Mouse (Mus musculus): ENCODE results near the gene Arhgap23. TPM values are rescaled to one million over a fixed set of nuclear protein-coding genes. Genes with fewer than 3 reads are reported as not detected.

Arhgap23 gene
- polyA plus RNA-seq, 1 experiment from 2014 or later, result 9.2 TPM

DNA sequence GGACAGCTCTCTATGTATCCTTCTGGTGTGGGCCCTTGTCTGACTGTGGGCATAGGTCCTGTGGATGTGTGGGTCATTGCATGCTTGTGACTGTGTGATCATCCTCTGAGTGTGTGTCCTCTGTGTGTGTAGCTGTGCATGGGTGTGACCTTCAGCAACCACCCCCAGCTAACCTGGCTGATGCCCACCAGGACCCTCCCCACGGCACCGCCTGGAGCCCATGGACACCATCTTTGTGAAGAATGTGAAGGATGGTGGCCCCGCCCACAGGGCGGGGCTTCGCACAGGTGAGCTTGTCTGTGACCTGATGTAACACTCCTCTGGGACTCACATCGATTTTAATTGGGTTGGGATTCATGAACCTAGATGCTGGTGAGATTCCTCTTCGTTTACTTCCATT is 32.6 kb downstream of the Arhgap23 start:
- Histone ChIP-seq H3K27ac (ENCODE audit: low read depth, low read length) (no peak overlapping the region), H3K4me1 (ENCODE audit: control insufficient read depth, insufficient read depth, low read length) (peaks cover 30% of the 10 kb centered on the region), H3K27me3 (ENCODE audit: control insufficient read depth, insufficient read depth, low read length) (no peaks in the 10 kb centered on the region), H3K4me2 (ENCODE audit: low read depth, low read length) (no peak overlapping the region), H3K4me3 (ENCODE audit: low read depth, low read length) (no peak overlapping the region), H3K36me3 (ENCODE audit: control insufficient read depth, insufficient read depth, low read length) (peaks cover 3% of the 10 kb centered on the region; the same call in 1 of the 2 replicates), H3K9ac (replicated peaks; ENCODE audit: low read depth, low read length) (no peak overlapping the region), H3K9me3 (ENCODE audit: control insufficient read depth, low read length) (no peaks in the 10 kb centered on the region)
- 79% methylated on average over 7 of the region's 7 CpGs for WGBS
- no peak for ATAC-seq (ENCODE audit: low read depth)

DNA sequence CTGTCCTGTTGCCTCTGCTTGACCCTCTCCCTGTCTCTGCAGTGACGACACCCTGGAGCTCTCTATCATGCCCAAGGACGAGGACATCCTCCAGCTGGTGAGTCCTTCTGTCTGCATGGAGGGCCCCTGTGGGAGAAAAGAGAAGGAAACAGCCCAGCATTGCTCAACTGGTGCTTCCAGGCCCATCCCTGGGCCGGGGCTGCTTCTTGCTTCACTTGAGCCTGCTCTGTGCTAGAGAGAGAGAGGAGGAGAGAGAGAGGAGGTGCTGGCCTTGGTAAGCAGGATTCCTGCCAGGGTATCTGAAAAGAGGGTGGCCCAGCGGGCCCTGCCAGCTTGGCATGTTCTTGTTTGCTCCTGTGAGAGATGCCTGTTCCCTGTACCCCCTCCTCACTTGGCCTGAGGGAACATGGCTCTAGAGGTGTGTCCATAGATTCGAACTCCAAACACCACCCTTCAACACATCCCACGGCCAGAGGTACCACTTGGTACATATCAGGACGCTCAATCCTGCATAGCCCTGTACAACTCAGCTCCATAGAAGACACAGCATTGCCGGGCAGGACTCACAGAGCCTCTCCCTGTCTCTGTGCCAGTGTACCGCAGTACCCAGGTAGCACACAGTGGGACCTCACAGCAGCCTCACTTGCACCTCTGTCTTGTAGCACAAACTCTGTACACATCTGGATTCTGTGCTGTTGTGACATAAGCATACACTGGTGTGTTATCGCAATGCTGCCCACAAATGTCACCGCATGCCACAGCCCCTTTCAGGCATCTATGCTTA is 33.5 kb downstream of the Arhgap23 start:
- Histone ChIP-seq H3K36me3 (ENCODE audit: control insufficient read depth, insufficient read depth, low read length) (peaks cover 3% of the 10 kb centered on the region; the same call in 1 of the 2 replicates), H3K27ac (ENCODE audit: low read depth, low read length) (no peak overlapping the region), H3K4me1 (ENCODE audit: control insufficient read depth, insufficient read depth, low read length) (peaks cover 31% of the 10 kb centered on the region), H3K4me2 (ENCODE audit: low read depth, low read length) (no peak overlapping the region), H3K4me3 (ENCODE audit: low read depth, low read length) (no peak overlapping the region), H3K27me3 (ENCODE audit: control insufficient read depth, insufficient read depth, low read length) (no peaks in the 10 kb centered on the region), H3K9me3 (ENCODE audit: control insufficient read depth, low read length) (no peaks in the 10 kb centered on the region), H3K9ac (replicated peaks; ENCODE audit: low read depth, low read length) (no peak overlapping the region)
- 90% methylated on average over 11 of the region's 11 CpGs for WGBS
- no peak for ATAC-seq (ENCODE audit: low read depth)

DNA sequence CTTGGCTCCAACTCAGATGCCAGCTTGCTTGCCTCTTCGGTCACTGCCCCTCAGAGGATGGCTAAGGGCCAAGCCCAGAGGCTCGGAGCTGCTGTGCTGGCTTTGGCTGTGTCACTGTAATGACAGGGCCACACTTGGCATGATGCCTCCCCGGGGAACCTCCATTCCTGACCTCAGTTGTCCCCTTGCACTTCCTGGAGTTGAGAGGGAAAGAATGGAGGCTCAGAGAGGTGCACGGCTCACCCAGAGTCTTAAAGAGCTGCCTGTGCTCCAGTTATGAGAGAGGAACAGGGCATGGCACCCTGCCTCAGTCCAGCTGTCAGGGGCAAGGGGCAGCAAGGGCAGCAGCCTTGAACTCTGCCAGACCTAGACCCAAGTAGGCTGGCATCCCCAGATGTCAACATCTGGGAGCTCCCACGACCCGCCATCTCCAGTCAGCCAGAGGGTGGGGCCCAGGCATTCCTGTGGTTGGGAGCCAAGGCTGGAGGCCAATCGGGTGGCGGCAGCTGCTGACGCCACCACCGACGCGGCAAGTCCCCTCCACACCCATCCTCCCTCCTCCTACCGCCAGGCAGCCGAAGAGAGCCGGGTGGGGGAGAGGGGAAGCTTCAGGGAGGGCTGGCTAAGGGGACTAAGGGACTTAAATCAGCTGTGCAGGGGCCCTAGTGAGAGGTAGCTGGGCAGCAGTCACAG is 34.4 kb downstream of the Arhgap23 start:
- H3K4me3 ChIP-seq (ENCODE audit: low read depth, low read length), result peak overlapping the region; percentile 51
- ATAC-seq (ENCODE audit: low read depth), result peak; percentile 91
- peaks cover 31% of the 10 kb centered on the region for H3K4me1 ChIP-seq (ENCODE audit: control insufficient read depth, insufficient read depth, low read length)
- H3K27me3 ChIP-seq (ENCODE audit: control insufficient read depth, insufficient read depth, low read length), result no peaks in the 10 kb centered on the region
- 12% methylated on average over 15 of the region's 15 CpGs for WGBS
- H3K9ac ChIP-seq (replicated peaks; ENCODE audit: low read depth, low read length), result peak overlapping the region; percentile 81
- H3K27ac ChIP-seq (ENCODE audit: low read depth, low read length), result peak overlapping the region; percentile 78
- peaks cover 3% of the 10 kb centered on the region; the same call in 1 of the 2 replicates for H3K36me3 ChIP-seq (ENCODE audit: control insufficient read depth, insufficient read depth, low read length)
- no peaks in the 10 kb centered on the region for H3K9me3 ChIP-seq (ENCODE audit: control insufficient read depth, low read length)
- H3K4me2 ChIP-seq (ENCODE audit: low read depth, low read length), result peak overlapping the region; percentile 91

DNA sequence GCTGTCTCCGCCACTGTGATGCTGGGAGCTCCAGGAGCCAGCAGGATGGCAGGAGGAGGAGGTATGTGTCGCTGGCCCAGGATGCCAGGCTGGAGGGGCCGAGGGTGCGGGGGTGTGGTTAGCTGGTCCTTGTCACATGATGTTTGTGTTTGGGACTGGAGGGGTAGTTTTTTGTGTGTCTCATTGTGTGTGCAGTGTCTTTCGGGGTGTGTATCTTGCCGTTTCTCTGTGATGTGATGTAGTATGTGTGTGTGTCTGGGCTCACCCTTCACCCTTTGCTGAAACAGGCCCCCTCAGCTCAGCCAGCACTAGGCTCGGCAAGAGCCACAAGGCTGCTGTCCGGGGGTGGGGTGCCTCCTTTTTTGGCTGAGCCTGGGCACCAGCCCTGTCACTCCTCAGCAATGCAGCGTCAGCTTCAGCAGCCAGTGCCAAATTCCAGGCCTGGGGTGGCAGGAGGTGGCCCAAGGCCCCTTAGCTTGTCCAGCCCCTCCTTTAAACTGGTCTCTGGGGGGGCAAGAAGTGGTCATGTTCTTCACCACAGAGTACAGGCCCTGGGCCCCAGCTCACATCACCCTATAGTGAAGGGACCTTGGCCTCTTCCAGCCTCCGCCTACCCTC is 35.1 kb downstream of the Arhgap23 start:
- Histone ChIP-seq H3K4me2 (ENCODE audit: low read depth, low read length) (peak overlapping the region; percentile 91), H3K27ac (ENCODE audit: low read depth, low read length) (peak overlapping the region; percentile 78), H3K9ac (replicated peaks; ENCODE audit: low read depth, low read length) (peak overlapping the region; percentile 81), H3K4me1 (ENCODE audit: control insufficient read depth, insufficient read depth, low read length) (peaks cover 31% of the 10 kb centered on the region), H3K27me3 (ENCODE audit: control insufficient read depth, insufficient read depth, low read length) (no peaks in the 10 kb centered on the region), H3K9me3 (ENCODE audit: control insufficient read depth, low read length) (no peaks in the 10 kb centered on the region), H3K36me3 (ENCODE audit: control insufficient read depth, insufficient read depth, low read length) (peaks cover 3% of the 10 kb centered on the region; the same call in 1 of the 2 replicates), H3K4me3 (ENCODE audit: low read depth, low read length) (peak overlapping the region; percentile 51)
- 21% methylated on average over 10 of the region's 10 CpGs for WGBS
- ATAC-seq (ENCODE audit: low read depth), result peak; percentile 31

DNA sequence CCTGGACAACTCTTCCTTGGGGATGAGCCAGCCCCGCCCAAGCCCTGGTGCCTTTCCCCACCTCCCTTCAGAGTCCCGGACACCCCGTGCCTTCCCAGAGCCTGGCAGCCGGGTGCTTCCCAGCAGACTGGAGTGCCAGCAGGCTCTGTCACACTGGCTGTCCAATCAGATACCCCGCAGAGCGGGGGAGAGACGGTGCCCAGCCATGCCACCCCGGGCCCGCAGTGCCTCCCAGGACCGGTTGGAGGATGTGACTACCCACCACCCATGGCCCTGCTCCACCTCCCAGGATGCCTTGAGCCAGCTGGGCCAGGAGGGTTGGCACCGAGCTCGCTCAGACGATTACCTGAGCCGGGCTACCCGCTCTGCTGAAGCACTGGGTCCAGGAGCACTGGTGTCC is 36.3 kb downstream of the Arhgap23 start:
- H3K27me3 ChIP-seq (ENCODE audit: control insufficient read depth, insufficient read depth, low read length), result no peaks in the 10 kb centered on the region
- 91% methylated on average over 15 of the region's 15 CpGs for WGBS
- H3K27ac ChIP-seq (ENCODE audit: low read depth, low read length), result no peak overlapping the region
- H3K9me3 ChIP-seq (ENCODE audit: control insufficient read depth, low read length), result no peaks in the 10 kb centered on the region
- peak overlapping the region; percentile 91; the same call in 1 of the 2 replicates for H3K4me2 ChIP-seq (ENCODE audit: low read depth, low read length)
- H3K4me1 ChIP-seq (ENCODE audit: control insufficient read depth, insufficient read depth, low read length), result peaks cover 31% of the 10 kb centered on the region
- peaks cover 15% of the 10 kb centered on the region for H3K36me3 ChIP-seq (ENCODE audit: control insufficient read depth, insufficient read depth, low read length)
- H3K4me3 ChIP-seq (ENCODE audit: low read depth, low read length), result peak overlapping the region; percentile 51; the same call in 1 of the 2 replicates
- ATAC-seq (ENCODE audit: low read depth), result no peak
- peak overlapping the region; percentile 26; the same call in 1 of the 2 replicates for H3K9ac ChIP-seq (replicated peaks; ENCODE audit: low read depth, low read length)

DNA sequence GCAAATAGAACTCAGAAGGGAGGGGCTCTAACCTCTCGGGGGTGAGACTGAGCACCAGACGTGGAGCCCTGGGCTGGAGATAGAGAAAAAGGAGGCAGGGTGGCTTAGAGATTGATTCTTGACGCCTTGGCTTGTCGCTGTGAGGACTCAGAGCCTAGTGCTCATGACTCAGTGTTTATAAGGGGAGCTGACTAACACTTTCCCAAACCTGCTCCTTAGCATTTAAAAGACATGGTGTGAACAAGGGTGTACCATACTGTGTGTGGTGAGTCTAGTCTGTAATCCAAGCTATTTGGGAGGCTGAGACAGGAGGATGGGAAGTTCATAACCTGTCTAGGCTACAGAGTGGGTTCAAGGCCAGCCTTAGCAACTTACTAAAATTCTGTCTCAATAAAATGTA is 41.8 kb downstream of the Arhgap23 start:
- no peak overlapping the region for H3K4me2 ChIP-seq (ENCODE audit: low read depth, low read length)
- peaks cover 34% of the 10 kb centered on the region for H3K36me3 ChIP-seq (ENCODE audit: control insufficient read depth, insufficient read depth, low read length)
- no peak for ATAC-seq (ENCODE audit: low read depth)
- H3K27me3 ChIP-seq (ENCODE audit: control insufficient read depth, insufficient read depth, low read length), result no peaks in the 10 kb centered on the region
- no peak overlapping the region for H3K27ac ChIP-seq (ENCODE audit: low read depth, low read length)
- no peak overlapping the region for H3K9ac ChIP-seq (replicated peaks; ENCODE audit: low read depth, low read length)
- no peak overlapping the region for H3K4me3 ChIP-seq (ENCODE audit: low read depth, low read length)
- no peaks in the 10 kb centered on the region for H3K9me3 ChIP-seq (ENCODE audit: control insufficient read depth, low read length)
- 87% methylated on average over 4 of the region's 4 CpGs for WGBS
- peaks cover 5% of the 10 kb centered on the region; the same call in 1 of the 2 replicates for H3K4me1 ChIP-seq (ENCODE audit: control insufficient read depth, insufficient read depth, low read length)

DNA sequence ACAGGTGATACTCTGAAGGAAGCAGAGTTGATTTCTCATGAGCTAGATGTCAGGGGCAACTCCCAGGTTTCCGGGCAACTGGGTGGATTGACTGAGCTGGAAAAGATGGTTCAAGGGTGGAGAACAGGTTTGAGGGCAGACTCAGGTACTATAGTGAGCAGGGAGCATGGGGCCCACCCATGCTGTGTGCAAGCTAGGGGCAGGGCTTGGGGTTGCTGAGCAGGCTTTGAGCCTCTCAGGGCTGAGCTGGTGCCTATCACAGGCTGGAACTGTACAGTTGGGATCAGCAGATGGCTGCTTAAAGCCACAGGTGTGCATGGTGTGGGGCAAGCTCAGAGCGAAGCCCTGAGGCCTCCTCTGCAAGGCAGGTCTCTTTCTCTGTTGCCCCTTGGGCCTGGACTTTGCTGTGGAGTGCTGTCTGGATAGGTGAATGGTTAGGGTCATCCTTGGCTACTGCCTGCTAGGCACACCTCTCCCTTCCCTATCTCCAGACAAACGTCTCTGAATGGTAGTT is 46.0 kb downstream of the Arhgap23 start:
- Histone ChIP-seq H3K9ac (replicated peaks; ENCODE audit: low read depth, low read length) (no peak overlapping the region), H3K4me2 (ENCODE audit: low read depth, low read length) (no peak overlapping the region), H3K27ac (ENCODE audit: low read depth, low read length) (no peak overlapping the region), H3K36me3 (ENCODE audit: control insufficient read depth, insufficient read depth, low read length) (peaks cover 46% of the 10 kb centered on the region), H3K9me3 (ENCODE audit: control insufficient read depth, low read length) (no peaks in the 10 kb centered on the region), H3K4me1 (ENCODE audit: control insufficient read depth, insufficient read depth, low read length) (no peaks in the 10 kb centered on the region), H3K4me3 (ENCODE audit: low read depth, low read length) (no peak overlapping the region), H3K27me3 (ENCODE audit: control insufficient read depth, insufficient read depth, low read length) (no peaks in the 10 kb centered on the region)
- no peak for ATAC-seq (ENCODE audit: low read depth)
- 91% methylated on average over 3 of the region's 3 CpGs for WGBS

DNA sequence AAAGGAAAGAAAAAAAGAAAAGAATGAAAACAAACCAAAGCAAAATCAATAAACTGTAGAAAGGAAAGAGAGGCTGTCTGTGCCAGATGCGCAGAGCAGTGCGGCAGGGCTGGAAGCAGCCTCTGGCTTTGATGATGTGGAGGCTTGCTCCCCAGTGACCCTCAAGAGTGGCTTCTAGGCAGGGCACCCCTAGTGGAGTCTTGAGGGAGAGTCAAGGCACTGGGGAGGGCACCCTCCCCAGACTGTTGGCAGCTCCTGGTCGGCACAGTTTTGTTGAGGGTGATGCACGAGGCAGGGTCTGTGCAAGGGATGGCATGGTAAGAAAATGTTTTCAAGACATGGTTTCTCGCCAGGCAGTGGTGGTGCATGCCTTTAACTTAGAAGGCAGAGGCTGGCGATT is 47.2 kb downstream of the Arhgap23 start:
- Histone ChIP-seq H3K4me1 (ENCODE audit: control insufficient read depth, insufficient read depth, low read length) (no peaks in the 10 kb centered on the region), H3K36me3 (ENCODE audit: control insufficient read depth, insufficient read depth, low read length) (peaks cover 51% of the 10 kb centered on the region), H3K4me3 (ENCODE audit: low read depth, low read length) (no peak overlapping the region), H3K27me3 (ENCODE audit: control insufficient read depth, insufficient read depth, low read length) (no peaks in the 10 kb centered on the region), H3K9ac (replicated peaks; ENCODE audit: low read depth, low read length) (no peak overlapping the region), H3K4me2 (ENCODE audit: low read depth, low read length) (no peak overlapping the region), H3K9me3 (ENCODE audit: control insufficient read depth, low read length) (no peaks in the 10 kb centered on the region), H3K27ac (ENCODE audit: low read depth, low read length) (no peak overlapping the region)
- no peak for ATAC-seq (ENCODE audit: low read depth)
- 90% methylated on average over 6 of the region's 6 CpGs for WGBS
